Mouse (Mus musculus) midbrain, postnatal 0 days (tissue): ENCODE measurements around the gene Rnf227. TPM values are rescaled to one million over a fixed set of nuclear protein-coding genes. Genes with fewer than 3 reads are reported as not detected.
A peak's percentile ranks its signal among the peaks of the same experiment; 100 is the strongest.

Source experiments
- ATAC-seq: fragments of 200-750 bp; cut with Nextera tagmentation; 2 replicates; pipeline ENCODE4 v1.8.0; 2017; ENCODE audit warnings: moderate number of reproducible peaks, mild to moderate bottlenecking, moderate TSS enrichment, moderate library complexity; ENCODE audit not compliant: low FRiP score
- DNase-seq: peaks from one replicate; pipeline ENCODE4 v3.0.0-alpha.2; 2015; ENCODE audit warnings: low spot score
- H3K27ac ChIP-seq: fragments of 300-500 bp; sonication (generic); 2 replicates; pipeline ENCODE4 v1.5.1; 2014; ENCODE audit warnings: low read depth, mild to moderate bottlenecking, low read length, mixed read lengths
- H3K27me3 ChIP-seq: fragments of 300-500 bp; sonication (generic); 2 replicates; pipeline ENCODE4 v1.6.1; 2014; ENCODE audit warnings: low read length, control low read depth, mixed read lengths; ENCODE audit not compliant: insufficient read depth
- H3K36me3 ChIP-seq: fragments of 300-500 bp; sonication (generic); 2 replicates; pipeline ENCODE4 v1.6.1; 2014; ENCODE audit warnings: low read length, control low read depth, mixed read lengths; ENCODE audit not compliant: insufficient read depth
- H3K4me1 ChIP-seq: fragments of 300-500 bp; sonication (generic); 2 replicates; pipeline ENCODE4 v1.6.1; 2014; ENCODE audit warnings: mild to moderate bottlenecking, control low read depth, antibody characterized with exemption, low read length, mixed read lengths; ENCODE audit not compliant: insufficient read depth
- H3K4me2 ChIP-seq: fragments of 300-500 bp; sonication (generic); 2 replicates; pipeline ENCODE4 v1.6.1; 2014; ENCODE audit warnings: low read depth, mild to moderate bottlenecking, low read length, mixed read lengths; ENCODE audit not compliant: poor library complexity, severe bottlenecking
- H3K4me3 ChIP-seq: fragments of 300-500 bp; sonication (generic); 2 replicates; pipeline ENCODE4 v1.5.1; 2014; ENCODE audit warnings: low read depth, mild to moderate bottlenecking, low read length, moderate library complexity
- H3K9ac ChIP-seq: fragments of 300-500 bp; sonication (generic); replicated peaks from 2 replicates; pipeline ENCODE4 v1.6.1; 2014; ENCODE audit warnings: mild to moderate bottlenecking, low read length, moderate library complexity, mixed read lengths; ENCODE audit not compliant: poor library complexity, severe bottlenecking
- H3K9me3 ChIP-seq: fragments of 300-500 bp; sonication (generic); 2 replicates; pipeline ENCODE4 v1.6.1; 2016; ENCODE audit warnings: low read length, control low read depth
- CTCF ChIP-seq: IDR thresholded peaks from 2 replicates; pipeline ENCODE4 v1.5.1; 2016; ENCODE audit warnings: antibody characterized with exemption, mild to moderate bottlenecking
- whole genome bisulfite sequencing: fragments of 180-500 bp; shearing (Covaris S2); extraction: QIAGEN DNeasy Blood & Tissue Kit; methylation state at CpG from one replicate; pipeline ENCODE4 v1.1.7; 2014; 5-methylcytosine and 5-hydroxymethylcytosine counted together
- polyA plus RNA-seq: library from polyadenylated mRNA; unstranded; fragments of >200 nt; fragmentation: Nextera tagmentation; extraction: Ambion mirVana; gene quantifications from 2 replicates; pipeline ENCODE4 v1.2.1, GENCODE M21; 2015
- total RNA-seq: library from RNA; depleted of rRNA; stranded (reverse); fragments of >200 nt; gene quantifications from 2 replicates; pipeline ENCODE4 v1.2.3, GENCODE M21; 2014

The Rnf227 gene
- total and polyA plus RNA-seq, 2 experiments from 2014 or later, result 245 to 383 TPM

GRCm38 (mm10) chr11:69369990-69370816 is 29.9 kb downstream of the Rnf227 start:
- no peak for DNase-seq
- peaks cover 13% of the 10 kb centered on the region; the same call in 1 of the 2 replicates for H3K4me1 ChIP-seq

GRCm38 (mm10) chr11:69370817-69371215 is 30.6 kb downstream of the Rnf227 start:
- Histone ChIP-seq H3K4me1 (peaks cover 8% of the 10 kb centered on the region; the same call in 1 of the 2 replicates), H3K4me2 (peak overlapping the region; percentile 35), H3K36me3 (peaks cover 4% of the 10 kb centered on the region; the same call in 1 of the 2 replicates), H3K27me3 (no peaks in the 10 kb centered on the region), H3K9ac (0 out of 2 replicates have a peak overlapping the region, but pooled peaks have one; percentile 14), H3K27ac (peak overlapping the region; percentile 63), H3K4me3 (peak overlapping the region; percentile 3; the same call in 1 of the 2 replicates), H3K9me3 (no peaks in the 10 kb centered on the region)
- WGBS, result 15% methylated on average over 9 of the region's 9 CpGs
- no peak for TF ChIP-seq CTCF
- ATAC-seq, result no peak
- DNase-seq, result no peak

More at GRCm38 (mm10) chr11:69369990-69370816, 29.9 kb downstream of the Rnf227 start:
- ATAC-seq, result no peak
- H3K36me3 ChIP-seq, result peaks cover 2% of the 10 kb centered on the region; the same call in 1 of the 2 replicates
- WGBS, result 19% methylated on average over 2 of the region's 2 CpGs
- H3K9me3 ChIP-seq, result no peaks in the 10 kb centered on the region
- H3K27me3 ChIP-seq, result no peaks in the 10 kb centered on the region
- TF ChIP-seq CTCF, result no peak
- H3K4me2 ChIP-seq, result peak overlapping the region; percentile 88
- peak overlapping the region; percentile 99 for H3K27ac ChIP-seq
- peak overlapping the region; percentile 89 for H3K4me3 ChIP-seq
- H3K9ac ChIP-seq, result peak overlapping the region; percentile 100; the same call in 1 of the 2 replicates

- peak overlapping the region; percentile 35 for H3K4me2 ChIP-seq
- TF ChIP-seq CTCF, result no peak
- ATAC-seq (no peak), DNase-seq (no peak)
- H3K9ac ChIP-seq, result peak overlapping the region; percentile 33; the same call in 1 of the 2 replicates
- peaks cover 6% of the 10 kb centered on the region; the same call in 1 of the 2 replicates for H3K4me1 ChIP-seq
- H3K4me3 ChIP-seq, result peak overlapping the region; percentile 3; the same call in 1 of the 2 replicates
- H3K9me3 ChIP-seq, result no peaks in the 10 kb centered on the region
- no peaks in the 10 kb centered on the region for H3K27me3 ChIP-seq
- H3K36me3 ChIP-seq, result peaks cover 5% of the 10 kb centered on the region; the same call in 1 of the 2 replicates
- 31% methylated on average over 12 of the region's 12 CpGs for WGBS
- peak overlapping the region; percentile 63 for H3K27ac ChIP-seq
Measured at GRCm38 (mm10) chr11:69371601-69372000, 31.3 kb downstream of the Rnf227 start.

- TF ChIP-seq CTCF, result no peak
- Histone ChIP-seq H3K9me3 (no peaks in the 10 kb centered on the region), H3K9ac (peak overlapping the region; percentile 33; the same call in 1 of the 2 replicates), H3K4me1 (peaks cover 6% of the 10 kb centered on the region; the same call in 1 of the 2 replicates), H3K4me3 (no peak overlapping the region), H3K4me2 (peak overlapping the region; percentile 35), H3K36me3 (peaks cover 5% of the 10 kb centered on the region; the same call in 1 of the 2 replicates), H3K27ac (peak overlapping the region; percentile 63), H3K27me3 (no peaks in the 10 kb centered on the region)
- peak; percentile 67 for DNase-seq
- ATAC-seq, result no peak
- 36% methylated on average over 12 of the region's 12 CpGs for WGBS
Measured at GRCm38 (mm10) chr11:69372056-69372779, 32.0 kb downstream of the Rnf227 start.

GRCm38 (mm10) chr11:69372780-69373170 is 32.5 kb downstream of the Rnf227 start:
- Histone ChIP-seq H3K27ac (no peak overlapping the region), H3K4me3 (no peak overlapping the region), H3K9me3 (no peaks in the 10 kb centered on the region), H3K4me2 (no peak overlapping the region), H3K36me3 (peaks cover 5% of the 10 kb centered on the region; the same call in 1 of the 2 replicates), H3K27me3 (no peaks in the 10 kb centered on the region), H3K9ac (no peak overlapping the region), H3K4me1 (peaks cover 6% of the 10 kb centered on the region; the same call in 1 of the 2 replicates)
- ATAC-seq (no peak), DNase-seq (no peak)
- 64% methylated on average over 3 of the region's 3 CpGs for WGBS
- TF ChIP-seq CTCF, result peak; percentile 70
